Mouse (Mus musculus): ENCODE data around the gene Cphx3. TPM values are rescaled to one million over a fixed set of nuclear protein-coding genes. Genes with fewer than 3 reads are reported as not detected.
"Not testable (repeated sequence)": the region's sequence is repeated elsewhere in the genome, so short reads cannot be mapped to it uniquely, and the experiment has no call there.

Cphx3 gene
- total RNA-seq, 2 experiments from 2014 or later, result not detected

DNA sequence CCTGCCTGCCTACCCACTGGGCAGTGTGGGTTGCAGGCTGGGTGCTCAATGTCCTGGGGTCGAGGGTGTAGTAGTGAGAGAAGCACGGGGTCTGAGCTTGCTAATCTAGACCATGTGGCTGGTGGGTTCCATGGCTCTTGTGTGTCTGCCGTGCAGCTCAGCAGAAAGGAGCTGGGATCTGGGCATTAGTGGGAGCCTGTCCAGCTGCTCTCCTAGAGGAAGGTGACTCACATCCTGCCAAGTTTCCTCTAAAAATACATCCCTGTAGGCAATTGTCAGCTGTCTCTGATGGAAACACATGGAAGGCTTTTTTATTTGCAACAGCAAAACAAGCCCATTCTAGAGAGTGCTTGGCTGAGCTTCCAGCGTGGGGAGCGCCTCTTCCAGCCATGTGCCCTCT, 80.3 kb downstream of the Cphx3 start:
- DNase-seq (ENCODE audit: low spot score); intact Hi-C loops (cut with DNase I): not testable (repeated sequence)

DNA sequence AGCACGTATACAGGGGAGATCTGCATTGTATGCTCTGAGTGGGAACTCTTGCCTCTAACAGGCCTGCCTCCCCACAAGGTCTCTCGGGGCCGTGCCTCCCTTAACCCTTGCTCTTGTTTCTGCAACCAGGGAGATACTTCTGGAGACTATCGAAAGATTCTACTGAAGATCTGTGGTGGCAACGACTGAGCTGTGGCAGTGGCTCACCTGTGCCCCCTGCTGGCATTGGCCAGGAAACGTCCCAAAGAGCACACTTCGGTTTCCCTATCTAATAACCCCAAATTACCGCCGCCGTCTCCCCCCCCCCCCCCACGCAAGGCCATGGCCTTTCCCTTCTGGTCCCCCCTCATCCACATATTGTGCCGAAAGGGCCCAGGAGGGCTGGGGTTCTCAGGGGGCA, 83.2 kb downstream of the Cphx3 start:
- intact Hi-C loops (cut with DNase I); DNase-seq (ENCODE audit: low spot score): not testable (repeated sequence)

DNA sequence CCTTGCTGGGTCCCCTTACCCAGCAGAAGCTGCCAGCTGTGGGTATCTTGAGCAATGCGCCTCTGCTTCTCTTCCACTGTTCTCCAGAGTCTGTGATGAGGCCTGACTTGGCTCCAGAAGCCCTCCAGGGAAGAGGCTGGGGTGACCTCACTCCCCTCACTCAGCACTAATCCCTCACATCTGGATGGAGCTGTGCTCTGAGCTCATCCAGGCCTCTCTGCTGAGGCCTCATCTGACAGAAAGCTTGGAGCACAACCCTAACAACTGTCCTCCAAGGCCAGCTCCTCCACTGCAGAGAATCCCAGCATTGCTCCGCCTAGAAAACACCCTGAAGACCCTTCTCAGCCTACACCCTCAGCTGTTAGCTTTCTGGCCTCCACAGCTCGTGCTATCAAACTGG, 91.9 kb downstream of the Cphx3 start:
- DNase-seq (ENCODE audit: low spot score); intact Hi-C loops (cut with DNase I): not testable (repeated sequence)

DNA sequence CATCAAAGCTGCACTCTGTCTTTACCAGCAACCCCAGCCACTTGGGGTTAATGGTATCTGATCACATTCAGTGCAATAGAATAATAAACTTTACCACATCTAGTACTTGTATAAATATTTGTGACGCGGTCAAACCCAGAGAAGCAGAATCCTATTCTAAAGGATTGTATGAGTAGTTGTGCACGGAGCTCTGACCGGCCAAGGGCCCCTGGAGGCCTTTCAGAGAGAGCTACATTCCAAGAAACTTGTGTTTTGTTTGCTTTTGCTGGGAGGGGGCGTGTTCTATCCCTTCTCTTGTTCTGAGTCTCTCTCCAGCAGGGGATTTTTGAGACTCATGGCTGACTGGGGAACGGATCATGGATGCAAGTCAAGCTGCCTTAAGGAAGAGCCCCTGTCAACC, 92.9 kb downstream of the Cphx3 start:
- DNase-seq (ENCODE audit: low spot score); intact Hi-C loops (cut with DNase I): not testable (repeated sequence)

DNA sequence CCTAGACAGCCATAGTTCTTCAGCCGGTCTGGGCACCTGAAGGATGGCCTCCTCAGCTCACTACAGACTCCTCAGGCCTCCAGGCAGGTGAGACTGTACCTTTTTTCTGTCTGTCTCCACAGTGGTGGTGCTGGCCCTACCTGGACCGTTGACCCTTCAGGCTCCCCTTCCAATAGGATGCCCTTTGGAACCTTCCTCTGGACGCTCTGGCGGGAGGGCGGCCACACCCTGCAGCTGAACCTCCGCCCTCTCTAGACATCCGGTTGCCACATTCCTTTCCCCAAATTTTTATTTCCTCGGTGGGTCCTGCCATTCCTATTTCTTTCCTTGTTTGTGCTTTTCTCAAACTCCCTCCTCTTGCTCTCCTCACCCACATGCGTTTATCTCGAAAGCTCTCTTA, 99.6 kb downstream of the Cphx3 start:
- intact Hi-C loops (cut with DNase I); DNase-seq (ENCODE audit: low spot score): not testable (repeated sequence)

DNA sequence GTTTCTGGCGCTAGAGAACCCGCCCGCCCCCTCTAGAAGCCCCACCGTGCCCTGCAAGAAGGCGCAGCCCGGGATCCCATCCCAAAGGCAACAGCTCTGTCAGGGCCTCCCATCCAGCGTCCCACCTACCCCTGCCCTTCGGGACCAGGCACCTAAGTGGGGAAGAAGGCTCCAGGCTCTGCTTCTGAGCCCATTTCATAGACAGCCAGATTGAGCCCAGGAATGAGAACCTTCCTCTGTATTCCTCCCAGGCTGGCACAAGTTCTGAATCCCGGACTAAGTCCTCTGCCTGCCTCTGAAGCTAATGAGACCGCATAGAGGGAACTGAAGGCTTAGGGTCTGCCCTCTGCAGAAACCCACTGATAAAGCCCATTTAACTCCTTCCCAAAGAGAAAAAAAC, 100.3 kb downstream of the Cphx3 start, which contains the start of gene Plac9b:
Plac9b (minus strand) TSS at position 101 of the 400 bp plus-strand sequence.
- not testable (repeated sequence) for DNase-seq (ENCODE audit: low spot score)

DNA sequence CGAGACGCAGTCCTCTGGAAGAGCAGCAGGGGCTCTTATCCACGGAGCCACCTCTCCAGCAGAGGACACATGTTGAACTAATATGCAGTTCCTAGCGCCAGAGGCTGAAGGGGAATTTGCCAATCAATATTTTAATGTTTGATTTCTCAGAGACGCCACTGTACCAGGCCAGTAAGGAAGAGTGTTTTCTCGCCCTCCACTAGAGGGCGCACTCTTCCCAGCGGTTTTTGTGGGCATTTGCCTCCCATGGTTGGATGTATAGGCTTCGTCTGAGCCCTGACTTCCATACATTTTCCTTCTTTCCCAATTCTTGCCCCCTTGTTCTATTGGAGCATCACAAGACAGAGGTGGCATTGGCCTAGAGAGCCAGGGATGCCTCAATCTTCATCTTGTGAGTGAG, 104.5 kb downstream of the Cphx3 start:
- DNase-seq (ENCODE audit: low spot score); intact Hi-C loops (cut with DNase I): not testable (repeated sequence)

More for the DNA sequence above, 100.3 kb downstream of the Cphx3 start, which contains the start of gene Plac9b:
- intact Hi-C loops (cut with DNase I), result not testable (repeated sequence)

DNA sequence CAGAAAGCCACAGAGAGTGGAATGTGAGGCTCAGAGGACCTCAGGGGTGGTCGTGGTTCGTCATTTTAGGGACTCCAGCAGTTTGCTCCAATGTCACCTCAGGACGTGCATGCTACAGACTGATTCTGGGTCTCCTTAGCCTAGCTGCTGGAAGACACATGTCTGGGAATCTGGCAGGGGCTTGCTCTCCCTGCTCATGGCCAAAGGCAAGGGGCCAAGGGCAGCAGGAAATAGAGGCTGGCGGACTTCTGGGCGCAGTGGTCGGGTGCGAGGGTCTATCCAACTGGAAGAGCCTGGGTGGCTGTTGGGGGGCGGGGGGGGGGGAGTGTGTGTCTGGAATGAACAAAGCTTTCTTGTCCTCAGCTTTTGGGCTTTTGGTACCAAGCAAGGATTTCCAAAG, 106.3 kb downstream of the Cphx3 start:
- DNase-seq (ENCODE audit: low spot score); intact Hi-C loops (cut with DNase I): not testable (repeated sequence)

DNA sequence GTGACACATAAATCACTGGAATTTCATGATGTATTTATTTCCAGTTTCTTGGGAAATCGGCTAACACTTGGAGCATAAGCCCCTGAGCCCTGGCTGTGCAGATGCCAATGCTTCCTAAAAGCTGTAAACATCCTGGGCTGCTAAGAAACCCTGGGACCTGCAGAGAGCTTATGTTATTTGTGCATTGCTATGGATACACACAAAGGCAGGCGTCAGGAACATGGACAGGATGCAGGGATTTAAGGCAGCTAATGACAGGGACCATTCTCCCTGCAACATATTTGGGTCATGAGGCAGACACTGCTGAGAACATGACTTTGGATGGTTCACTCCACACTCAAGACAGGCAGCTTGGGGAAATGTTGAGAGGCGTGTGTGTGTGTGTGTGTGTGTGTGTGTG, 115.8 kb downstream of the Cphx3 start:
- DNase-seq (ENCODE audit: low spot score); intact Hi-C loops (cut with DNase I): not testable (repeated sequence)

DNA sequence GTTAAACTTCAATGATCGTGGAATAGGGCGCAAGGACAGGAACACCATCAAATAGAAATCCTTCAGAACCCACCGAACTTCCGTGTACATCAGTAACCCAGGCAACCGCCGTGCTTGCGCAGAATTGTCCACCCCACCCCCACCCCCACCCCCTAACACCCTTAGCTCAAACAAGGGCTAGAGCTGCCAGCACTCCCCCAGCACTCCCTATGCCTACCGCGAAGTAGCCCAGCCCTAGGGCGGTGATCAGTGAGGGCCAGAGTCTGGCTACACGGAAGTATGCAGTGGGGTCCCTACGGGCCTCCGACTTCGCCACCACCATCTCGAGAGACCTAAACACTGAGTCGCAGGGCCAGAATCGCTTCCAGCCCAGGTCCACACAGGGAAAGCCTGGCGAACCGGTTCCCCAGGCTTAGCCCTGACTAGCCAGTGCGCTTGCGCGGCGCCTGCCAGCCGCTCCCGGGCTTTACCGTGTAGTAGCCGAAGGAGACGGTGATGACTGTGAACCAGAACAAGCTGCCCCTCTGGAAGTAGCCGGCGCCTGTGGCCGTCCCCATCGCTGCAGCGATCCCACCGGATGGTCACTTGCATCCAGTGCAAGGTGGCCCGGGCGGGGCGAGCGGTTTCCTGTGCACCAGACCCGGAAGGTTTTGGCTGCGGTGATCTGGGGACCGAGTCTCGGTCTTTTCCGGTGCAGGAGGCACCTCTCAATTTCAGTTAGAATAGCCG, 124.3 kb downstream of the Cphx3 start:
- intact Hi-C loops (cut with DNase I); DNase-seq (ENCODE audit: low spot score): not testable (repeated sequence)

DNA sequence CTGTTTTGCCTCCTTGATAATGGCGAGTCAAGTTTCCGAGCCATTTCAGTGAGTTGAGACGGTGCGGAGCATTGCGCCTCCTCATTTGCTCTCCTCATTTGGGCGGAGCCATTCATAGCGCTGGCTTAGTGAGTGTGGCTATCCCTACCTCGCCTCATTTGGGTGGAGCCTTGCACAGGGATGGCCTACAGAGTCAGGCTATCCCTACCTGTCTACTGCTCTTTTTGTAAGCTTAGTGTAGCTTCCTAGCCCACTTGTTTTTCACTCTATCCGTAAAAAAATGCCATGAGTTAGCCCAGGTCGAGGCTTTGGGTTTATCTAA, 124.8 kb downstream of the Cphx3 start, which contains the start of gene Tmem254b:
Tmem254b (minus strand) TSS at position 116 of the 322 bp plus-strand sequence.
- DNase-seq (ENCODE audit: low spot score); intact Hi-C loops (cut with DNase I): not testable (repeated sequence)

DNA sequence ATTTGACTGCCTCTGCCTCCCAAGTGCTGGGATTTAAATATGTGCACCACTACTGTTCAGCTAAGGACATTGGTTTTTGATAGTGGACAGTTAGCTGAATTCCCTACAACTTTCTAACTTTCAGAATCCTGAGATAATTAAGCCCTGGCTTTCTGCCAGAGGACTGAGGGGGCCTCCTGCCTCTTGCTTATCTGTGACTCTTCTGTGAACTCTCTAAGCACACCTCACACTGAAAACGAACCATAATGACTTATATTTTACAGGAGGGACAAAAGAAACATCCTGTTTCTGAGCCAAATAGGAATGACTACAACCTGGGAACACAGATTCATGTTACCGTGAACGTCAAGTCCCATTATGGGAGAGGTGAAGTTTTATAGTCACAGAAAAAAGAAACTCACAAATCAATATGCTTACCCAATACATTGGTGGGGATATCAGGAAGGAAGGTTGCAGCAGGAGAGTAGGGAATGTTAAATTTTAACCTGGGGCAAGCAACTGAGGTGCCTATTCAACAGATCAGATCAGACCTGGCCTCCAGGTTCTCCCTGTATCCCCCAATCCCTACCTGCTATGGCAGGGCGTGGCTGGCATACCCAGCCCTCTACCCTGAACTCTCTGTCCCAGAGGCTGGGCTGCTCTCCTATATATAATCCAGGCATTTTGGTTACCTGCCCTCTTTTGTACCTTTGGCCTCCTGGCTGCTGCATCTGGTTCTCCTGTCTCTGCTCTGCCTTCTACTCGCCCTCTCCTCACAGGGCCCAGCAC, 134.3 kb downstream of the Cphx3 start:
- intact Hi-C loops (cut with DNase I), result not testable (repeated sequence)

DNA sequence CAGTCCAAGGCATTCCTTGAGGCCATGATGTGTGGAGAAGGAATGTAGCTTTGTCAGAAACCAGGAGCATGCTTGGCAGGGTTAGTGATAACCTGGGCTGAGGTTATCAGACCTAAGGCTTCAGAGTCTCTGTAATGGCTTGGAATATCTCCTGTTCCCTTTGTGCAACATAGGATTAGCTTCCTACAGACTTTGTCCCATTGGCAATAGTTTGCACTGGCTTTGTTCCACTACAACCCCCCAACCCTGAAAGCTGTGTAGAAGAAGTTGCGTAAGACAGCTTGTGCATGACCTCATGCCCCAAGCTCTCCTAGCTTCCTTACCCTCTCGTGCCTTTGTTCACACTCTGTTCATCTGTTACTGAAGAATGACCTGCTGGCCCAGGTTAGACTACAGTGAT, 155.1 kb downstream of the Cphx3 start:
- intact Hi-C loops (cut with DNase I); DNase-seq (ENCODE audit: low spot score): not testable (repeated sequence)

More for the DNA sequence above, 134.3 kb downstream of the Cphx3 start:
- not testable (repeated sequence) for DNase-seq (ENCODE audit: low spot score)

DNA sequence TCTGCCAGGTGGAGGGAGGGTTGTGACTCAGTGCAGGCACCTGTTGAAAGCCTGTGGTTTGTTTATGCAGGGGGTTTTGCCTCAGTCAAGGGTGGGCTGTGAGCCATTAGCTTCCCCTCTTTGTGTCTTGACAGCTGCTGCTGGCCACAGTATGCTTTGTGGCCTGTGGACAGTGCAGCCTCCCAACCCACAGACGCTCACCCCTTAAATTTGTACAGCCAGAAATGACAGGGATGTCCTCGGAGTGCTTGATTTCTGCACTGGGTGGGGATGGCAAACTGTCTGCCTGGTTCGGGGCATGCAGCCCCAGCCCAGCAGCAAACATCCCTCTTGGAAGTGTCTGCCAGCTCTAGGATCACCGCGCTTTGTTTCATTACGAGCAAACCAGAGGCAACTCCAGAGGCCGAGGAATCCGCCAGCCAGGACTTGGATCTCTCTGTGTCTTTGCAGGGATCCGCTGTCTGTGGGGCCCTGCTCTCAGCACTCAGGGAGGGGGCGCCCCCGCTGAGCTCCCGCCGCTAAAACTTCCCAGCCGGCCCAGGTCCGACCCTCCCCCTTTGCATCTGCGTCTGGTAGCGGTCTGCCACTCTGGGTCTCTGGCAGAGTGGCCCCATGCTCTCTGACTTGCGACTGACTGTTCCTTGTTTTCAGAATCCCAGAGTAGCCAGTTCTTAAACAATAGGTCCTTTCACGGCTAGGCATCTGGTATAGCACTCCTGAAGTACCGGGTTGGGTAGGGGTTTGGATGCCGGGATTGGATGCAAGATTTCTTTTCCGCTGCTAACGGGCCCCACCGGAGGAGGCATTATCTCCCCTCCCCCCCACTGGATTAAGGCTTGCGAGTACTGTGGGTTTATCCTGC, 175.9 kb downstream of the Cphx3 start, which contains the start of gene Duxbl3:
Duxbl3 (plus strand) TSS at position 207 of the 862 bp plus-strand sequence.
- DNase-seq (ENCODE audit: low spot score); intact Hi-C loops (cut with DNase I): not testable (repeated sequence)

DNA sequence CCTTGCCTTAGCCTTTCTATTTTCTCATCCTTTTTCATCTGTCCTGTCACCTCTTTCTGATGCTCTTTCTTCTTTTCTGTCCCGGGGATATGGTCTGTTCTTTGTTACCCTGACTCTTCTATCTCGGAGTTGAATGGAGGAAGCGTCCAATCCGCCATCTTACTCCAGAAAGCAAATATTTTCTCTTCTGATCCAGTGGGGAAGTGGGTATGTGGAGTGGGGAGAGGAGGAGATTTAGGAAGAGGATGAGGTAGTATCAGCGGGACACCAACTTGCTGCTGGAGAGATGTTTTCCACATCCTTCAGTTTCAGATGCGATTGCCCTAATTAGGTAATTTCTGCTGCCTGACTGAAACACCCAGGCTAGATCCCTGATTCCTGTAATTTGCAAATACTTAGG, 176.6 kb downstream of the Cphx3 start:
- DNase-seq (ENCODE audit: low spot score); intact Hi-C loops (cut with DNase I): not testable (repeated sequence)

Other genes starting within 250 kb of the Cphx3 start
- 10 to 100 TPM; 72.3 to 80.0 TPM for gene Anxa11, start 240.1 kb upstream of the Cphx3 start, total RNA-seq (2021)
- gene Plac9a, start 179.2 kb upstream of the Cphx3 start, total RNA-seq (2021), result 1 to 10 TPM; 3.0 to 3.6 TPM
- gene Tmem254a, start 154.6 kb upstream of the Cphx3 start, total RNA-seq (2021), result 1 to 10 TPM in 1 of 2 experiments, under 1 TPM in 1; 0.96 to 1.1 TPM
- gene Cphx1, start 144.0 kb upstream of the Cphx3 start, total RNA-seq (2021), result not detected
- gene Duxbl1, start 103.7 kb upstream of the Cphx3 start, total RNA-seq (2021), result not detected
- 10 to 100 TPM; 21.3 to 30.8 TPM for gene Gm9780, start 39.6 kb upstream of the Cphx3 start, total RNA-seq (2021)
- 1 to 10 TPM; 6.8 to 7.0 TPM for gene Tmem254c, start 14.9 kb upstream of the Cphx3 start, total RNA-seq (2021)
- not detected for gene Cphx2, start 781 bp upstream of the Cphx3 start, total RNA-seq (2021)
- gene Duxbl2, start 36.1 kb downstream of the Cphx3 start, total RNA-seq (2021), result not detected
- gene Plac9b, start 100.2 kb downstream of the Cphx3 start, total RNA-seq (2021), result 10 to 100 TPM; 44.6 to 46.8 TPM
- gene Tmem254b, start 124.7 kb downstream of the Cphx3 start, total RNA-seq (2021), result 1 to 10 TPM; 2.0 to 2.6 TPM
- not detected for gene Duxbl3, start 175.7 kb downstream of the Cphx3 start, total RNA-seq (2021)